Mouse (Mus musculus): ENCODE measurements around the gene Cux1.

DNA sequence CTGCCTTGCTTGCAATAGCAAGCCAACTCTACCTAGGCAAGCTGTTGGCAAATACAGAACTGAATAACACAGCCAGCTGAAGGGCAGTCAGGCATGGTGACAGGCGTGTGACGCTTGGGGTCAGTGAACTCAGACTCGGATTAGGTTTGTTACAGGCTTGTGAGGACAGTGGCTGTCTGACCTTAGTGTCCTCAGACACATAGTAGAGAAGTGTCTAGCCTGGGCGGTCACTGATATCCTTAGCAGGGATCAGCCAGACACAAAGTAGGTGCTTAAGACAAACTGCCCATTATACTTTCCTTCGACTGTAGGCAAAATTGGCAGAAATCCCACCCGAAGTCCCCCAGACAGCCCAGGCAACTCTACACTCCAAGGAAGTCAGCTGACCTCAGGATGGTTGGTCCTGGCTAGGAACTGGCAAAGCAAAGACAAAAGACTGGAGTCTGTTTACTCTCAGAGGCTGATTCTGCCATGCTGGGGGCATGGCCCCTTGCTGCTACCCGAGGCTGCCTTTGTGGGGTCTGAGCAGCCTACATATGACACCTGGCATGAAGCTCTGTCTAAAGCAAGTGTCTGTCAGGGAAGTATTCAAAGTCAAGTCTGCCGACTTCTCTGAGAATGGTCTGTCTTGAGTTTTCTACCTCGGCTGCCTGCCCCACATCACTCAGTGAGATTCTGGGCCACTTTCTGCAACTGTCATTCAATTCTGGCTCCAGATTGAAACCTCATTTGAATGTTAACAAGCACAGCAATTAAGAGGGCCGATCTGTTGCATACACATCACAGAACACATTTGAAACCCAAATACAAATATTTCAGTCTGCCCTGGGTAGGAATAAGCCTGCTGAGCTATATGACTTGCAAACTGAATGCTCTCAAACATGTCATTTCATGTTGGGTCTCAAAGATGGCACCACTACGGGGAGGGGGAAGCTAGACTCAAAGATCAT, 124.8 kb downstream of the Cux1 start:
- no peak for TF ChIP-seq POLR2A (IDR thresholded peaks at IDR 0.05; ENCODE audit: low read depth, low read length)
- no peak for TF ChIP-seq CTCF (IDR thresholded peaks at IDR 0.05; ENCODE audit: extremely low read depth, insufficient read depth, insufficient read length, insufficient replicate concordance)
